Mouse (Mus musculus) E14TG2a.4 (cell line): ENCODE results near the gene Arl14ep.

Source experiments
- H3K27me3 ChIP-seq: 2 replicates; pipeline ENCODE4 v1.6.1; 2014; ENCODE audit warnings: low read length, control low read depth; ENCODE audit not compliant: insufficient read depth
- H3K36me3 ChIP-seq: 2 replicates; pipeline ENCODE4 v1.6.1; 2014; ENCODE audit warnings: low read length, control low read depth; ENCODE audit not compliant: insufficient read depth
- H3K4me1 ChIP-seq: replicated peaks from 2 replicates; pipeline ENCODE4 v1.6.1; 2014; ENCODE audit warnings: low read depth, low read length, control low read depth
- H3K4me3 ChIP-seq: replicated peaks from 2 replicates; pipeline ENCODE4 v1.5.1; 2014; ENCODE audit warnings: mild to moderate bottlenecking, low read length
- H3K9me3 ChIP-seq: 2 replicates; pipeline ENCODE4 v1.6.1; 2014; ENCODE audit warnings: low read length, control low read depth
- CTCF ChIP-seq: conservative IDR thresholded peaks from 2 replicates; pipeline ENCODE4 v1.5.1; 2014; ENCODE audit warnings: low read length
- NANOG ChIP-seq: IDR thresholded peaks from 2 replicates; pipeline ENCODE4 v1.6.1; 2014; ENCODE audit warnings: borderline replicate concordance, low read length, mixed read lengths
- POU5F1 ChIP-seq: IDR thresholded peaks from 2 replicates; pipeline ENCODE4 v1.6.1; 2014; ENCODE audit warnings: low read length, borderline replicate concordance

Arl14ep gene

GRCm38 (mm10) chr2:106961066-106961465 is 13.2 kb downstream of the Arl14ep start:
- Histone ChIP-seq H3K4me1 (peaks cover 2% of the 10 kb centered on the region; the same call in 1 of the 2 replicates), H3K36me3 (peaks cover 40% of the 10 kb centered on the region), H3K4me3 (no peak overlapping the region), H3K27me3 (no peaks in the 10 kb centered on the region), H3K9me3 (no peaks in the 10 kb centered on the region)
- TF ChIP-seq NANOG (no peak), POU5F1 (no peak), CTCF (no peak)

GRCm38 (mm10) chr2:106960237-106960636 is 14.0 kb downstream of the Arl14ep start:
- Histone ChIP-seq H3K36me3 (peaks cover 32% of the 10 kb centered on the region), H3K27me3 (no peaks in the 10 kb centered on the region), H3K4me1 (peaks cover 2% of the 10 kb centered on the region; the same call in 1 of the 2 replicates), H3K4me3 (no peak overlapping the region), H3K9me3 (no peaks in the 10 kb centered on the region)
- TF ChIP-seq NANOG = no peak
- peak; percentile 55 for TF ChIP-seq CTCF

GRCm38 (mm10) chr2:106959380-106959779 is 14.8 kb downstream of the Arl14ep start:
- H3K9me3 ChIP-seq = no peaks in the 10 kb centered on the region
- H3K4me3 ChIP-seq = no peak overlapping the region
- TF ChIP-seq CTCF (no peak), NANOG (no peak), POU5F1 (no peak)
- H3K4me1 ChIP-seq = peaks cover 2% of the 10 kb centered on the region; the same call in 1 of the 2 replicates
- no peaks in the 10 kb centered on the region for H3K27me3 ChIP-seq
- H3K36me3 ChIP-seq = peaks cover 23% of the 10 kb centered on the region

- TF ChIP-seq CTCF (no peak), NANOG (no peak), POU5F1 (no peak)
- Histone ChIP-seq H3K36me3 (peaks cover 19% of the 10 kb centered on the region), H3K4me3 (no peak overlapping the region), H3K4me1 (peaks cover 5% of the 10 kb centered on the region; the same call in 1 of the 2 replicates), H3K27me3 (no peaks in the 10 kb centered on the region; the same call in 1 of the 2 replicates), H3K9me3 (no peaks in the 10 kb centered on the region)
Observed at GRCm38 (mm10) chr2:106958916-106959315, 15.3 kb downstream of the Arl14ep start.

GRCm38 (mm10) chr2:106956146-106956545 is 18.1 kb downstream of the Arl14ep start:
- Histone ChIP-seq H3K4me3 (no peak overlapping the region), H3K9me3 (peaks cover 9% of the 10 kb centered on the region), H3K27me3 (peaks cover under 1% of the 10 kb centered on the region), H3K4me1 (peaks cover 5% of the 10 kb centered on the region; the same call in 1 of the 2 replicates), H3K36me3 (no peaks in the 10 kb centered on the region)
- TF ChIP-seq NANOG = no peak

GRCm38 (mm10) chr2:106955621-106956020 is 18.6 kb downstream of the Arl14ep start:
- TF ChIP-seq NANOG = no peak
- TF ChIP-seq POU5F1 = no peak
- TF ChIP-seq CTCF = peak; percentile 92
- Histone ChIP-seq H3K9me3 (peaks cover 9% of the 10 kb centered on the region), H3K4me3 (no peak overlapping the region), H3K36me3 (no peaks in the 10 kb centered on the region), H3K4me1 (peaks cover 5% of the 10 kb centered on the region; the same call in 1 of the 2 replicates), H3K27me3 (peaks cover 6% of the 10 kb centered on the region)

GRCm38 (mm10) chr2:106954975-106955374 is 19.2 kb downstream of the Arl14ep start:
- Histone ChIP-seq H3K9me3 (peaks cover 9% of the 10 kb centered on the region), H3K27me3 (peaks cover 7% of the 10 kb centered on the region), H3K36me3 (no peaks in the 10 kb centered on the region), H3K4me1 (peaks cover 3% of the 10 kb centered on the region; the same call in 1 of the 2 replicates), H3K4me3 (no peak overlapping the region)
- TF ChIP-seq CTCF (no peak), NANOG (no peak), POU5F1 (no peak)

- Histone ChIP-seq H3K4me1 (0 out of 2 replicates have a peak, but pooled peaks cover 2% of the 10 kb centered on the region), H3K36me3 (no peaks in the 10 kb centered on the region)
- no peak for TF ChIP-seq NANOG
- TF ChIP-seq CTCF = no peak
- no peak for TF ChIP-seq POU5F1
Observed at GRCm38 (mm10) chr2:106942451-106942850, 31.8 kb downstream of the Arl14ep start.

GRCm38 (mm10) chr2:106935681-106936080 is 38.5 kb downstream of the Arl14ep start:
- Histone ChIP-seq H3K27me3 (no peaks in the 10 kb centered on the region), H3K9me3 (no peaks in the 10 kb centered on the region), H3K36me3 (no peaks in the 10 kb centered on the region), H3K4me3 (no peak overlapping the region), H3K4me1 (no peaks in the 10 kb centered on the region)
- no peak for TF ChIP-seq POU5F1
- no peak for TF ChIP-seq CTCF
- TF ChIP-seq NANOG = no peak

More at GRCm38 (mm10) chr2:106942451-106942850, 31.8 kb downstream of the Arl14ep start:
- H3K4me3 ChIP-seq = no peak overlapping the region
- H3K9me3 ChIP-seq = no peaks in the 10 kb centered on the region
- no peaks in the 10 kb centered on the region for H3K27me3 ChIP-seq
